Mouse (Mus musculus) ES-Bruce4 (cell line): ENCODE measurements around the gene Gm5580.

ENCODE experiments used
- CTCF ChIP-seq: IDR thresholded peaks from one replicate; pipeline ENCODE4 v1.8.1; 2011; ENCODE audit warnings: low read depth, low read length
- EP300 ChIP-seq: IDR thresholded peaks from 2 replicates; pipeline ENCODE4 v1.6.1; 2011; ENCODE audit warnings: low read depth, low read length; ENCODE audit not compliant: insufficient read depth
- POLR2A ChIP-seq: IDR thresholded peaks from one replicate; pipeline ENCODE4 v1.8.1; 2011; ENCODE audit warnings: low read length; ENCODE audit not compliant: insufficient read depth

GRCm38 (mm10) chr6:116569834-116570233 lies 18.9 kb downstream of the Gm5580 start:
- TF ChIP-seq CTCF (peak; percentile 10), POLR2A (no peak), EP300 (no peak)
